Mouse (Mus musculus): ENCODE measurements around the gene A930017K11Rik. TPM values are rescaled to one million over a fixed set of nuclear protein-coding genes. Genes with fewer than 3 reads are reported as not detected.

Gene A930017K11Rik
- polyA plus RNA-seq, 1 experiment, result 7.2 TPM

GRCm38 (mm10) chr17:25970448-25970847 lies 18.1 kb upstream of the A930017K11Rik start:
- WGBS, result 84% methylated on average over 9 of the region's 9 CpGs
- no peak for DNase-seq
- Histone ChIP-seq H3K27ac (ENCODE audit: insufficient read depth, low read depth, low read length) (peak overlapping the region; percentile 12; the same call in 1 of the 2 replicates), H3K4me3 (ENCODE audit: insufficient read depth, low read depth, low read length) (no peak overlapping the region), H3K27me3 (replicated peaks; ENCODE audit: control insufficient read depth, insufficient read depth, low read length) (no peaks in the 10 kb centered on the region), H3K4me1 (ENCODE audit: control insufficient read depth, insufficient read depth, low read length) (peaks cover 14% of the 10 kb centered on the region), H3K36me3 (ENCODE audit: control insufficient read depth, insufficient read depth, low read length) (no peaks in the 10 kb centered on the region; the same call in 1 of the 2 replicates)
- TF ChIP-seq CTCF (conservative IDR thresholded peaks at IDR 0.05; ENCODE audit: insufficient read depth, insufficient read length, low read depth, low read length) (no peak), POLR2A (IDR thresholded peaks at IDR 0.05; ENCODE audit: low read depth, low read length) (no peak)

- H3K27ac ChIP-seq (ENCODE audit: insufficient read depth, low read depth, low read length), result peak overlapping the region; percentile 42; the same call in 1 of the 2 replicates
- TF ChIP-seq POLR2A (IDR thresholded peaks at IDR 0.05; ENCODE audit: low read depth, low read length) (peak; percentile 15), CTCF (conservative IDR thresholded peaks at IDR 0.05; ENCODE audit: insufficient read depth, insufficient read length, low read depth, low read length) (no peak)
- WGBS, result 23% methylated on average over 1 of the region's 1 CpGs
- no peaks in the 10 kb centered on the region; the same call in 1 of the 2 replicates for H3K36me3 ChIP-seq (ENCODE audit: control insufficient read depth, insufficient read depth, low read length)
- H3K4me3 ChIP-seq (ENCODE audit: insufficient read depth, low read depth, low read length), result no peak overlapping the region
- H3K27me3 ChIP-seq (replicated peaks; ENCODE audit: control insufficient read depth, insufficient read depth, low read length), result no peaks in the 10 kb centered on the region
- peaks cover 14% of the 10 kb centered on the region for H3K4me1 ChIP-seq (ENCODE audit: control insufficient read depth, insufficient read depth, low read length)
- DNase-seq, result peak; percentile 86
These were observed 15.8 kb upstream of the A930017K11Rik start for GRCm38 (mm10) chr17:25968176-25968575.

- Histone ChIP-seq H3K27ac (ENCODE audit: insufficient read depth, low read depth, low read length) (peak overlapping the region; percentile 24; the same call in 1 of the 2 replicates), H3K4me1 (ENCODE audit: control insufficient read depth, insufficient read depth, low read length) (peaks cover 14% of the 10 kb centered on the region), H3K36me3 (ENCODE audit: control insufficient read depth, insufficient read depth, low read length) (no peaks in the 10 kb centered on the region), H3K27me3 (replicated peaks; ENCODE audit: control insufficient read depth, insufficient read depth, low read length) (no peaks in the 10 kb centered on the region), H3K4me3 (ENCODE audit: insufficient read depth, low read depth, low read length) (no peak overlapping the region)
- TF ChIP-seq POLR2A (IDR thresholded peaks at IDR 0.05; ENCODE audit: low read depth, low read length), result no peak
- no peak for TF ChIP-seq CTCF (conservative IDR thresholded peaks at IDR 0.05; ENCODE audit: insufficient read depth, insufficient read length, low read depth, low read length)
- 20% methylated on average over 3 of the region's 3 CpGs for WGBS
- DNase-seq, result peak; percentile 46
These were observed 15.3 kb upstream of the A930017K11Rik start for GRCm38 (mm10) chr17:25967652-25968051.

GRCm38 (mm10) chr17:25964271-25964670 lies 11.9 kb upstream of the A930017K11Rik start:
- no peak overlapping the region for H3K27ac ChIP-seq (ENCODE audit: insufficient read depth, low read depth, low read length)
- WGBS, result 80% methylated on average over 7 of the region's 7 CpGs
- DNase-seq, result no peak
- no peaks in the 10 kb centered on the region for H3K27me3 ChIP-seq (replicated peaks; ENCODE audit: control insufficient read depth, insufficient read depth, low read length)
- no peaks in the 10 kb centered on the region for H3K36me3 ChIP-seq (ENCODE audit: control insufficient read depth, insufficient read depth, low read length)
- no peak overlapping the region for H3K4me3 ChIP-seq (ENCODE audit: insufficient read depth, low read depth, low read length)
- TF ChIP-seq POLR2A (IDR thresholded peaks at IDR 0.05; ENCODE audit: low read depth, low read length), result no peak
- no peak for TF ChIP-seq CTCF (conservative IDR thresholded peaks at IDR 0.05; ENCODE audit: insufficient read depth, insufficient read length, low read depth, low read length)
- peaks cover 14% of the 10 kb centered on the region for H3K4me1 ChIP-seq (ENCODE audit: control insufficient read depth, insufficient read depth, low read length)

- TF ChIP-seq CTCF (conservative IDR thresholded peaks at IDR 0.05; ENCODE audit: insufficient read depth, insufficient read length, low read depth, low read length) (no peak), POLR2A (IDR thresholded peaks at IDR 0.05; ENCODE audit: low read depth, low read length) (no peak)
- WGBS, result 90% methylated on average over 7 of the region's 7 CpGs
- Histone ChIP-seq H3K36me3 (ENCODE audit: control insufficient read depth, insufficient read depth, low read length) (no peaks in the 10 kb centered on the region), H3K27ac (ENCODE audit: insufficient read depth, low read depth, low read length) (no peak overlapping the region), H3K4me3 (ENCODE audit: insufficient read depth, low read depth, low read length) (no peak overlapping the region), H3K27me3 (replicated peaks; ENCODE audit: control insufficient read depth, insufficient read depth, low read length) (no peaks in the 10 kb centered on the region), H3K4me1 (ENCODE audit: control insufficient read depth, insufficient read depth, low read length) (0 out of 2 replicates have a peak, but pooled peaks cover 2% of the 10 kb centered on the region)
- no peak for DNase-seq
These were observed 10.1 kb upstream of the A930017K11Rik start for GRCm38 (mm10) chr17:25962413-25962905.

GRCm38 (mm10) chr17:25961566-25961965 lies 9.2 kb upstream of the A930017K11Rik start:
- 91% methylated on average over 5 of the region's 5 CpGs for WGBS
- Histone ChIP-seq H3K4me1 (ENCODE audit: control insufficient read depth, insufficient read depth, low read length) (no peaks in the 10 kb centered on the region), H3K36me3 (ENCODE audit: control insufficient read depth, insufficient read depth, low read length) (no peaks in the 10 kb centered on the region), H3K27ac (ENCODE audit: insufficient read depth, low read depth, low read length) (no peak overlapping the region), H3K27me3 (replicated peaks; ENCODE audit: control insufficient read depth, insufficient read depth, low read length) (no peaks in the 10 kb centered on the region), H3K4me3 (ENCODE audit: insufficient read depth, low read depth, low read length) (no peak overlapping the region)
- no peak for TF ChIP-seq POLR2A (IDR thresholded peaks at IDR 0.05; ENCODE audit: low read depth, low read length)
- no peak for TF ChIP-seq CTCF (conservative IDR thresholded peaks at IDR 0.05; ENCODE audit: insufficient read depth, insufficient read length, low read depth, low read length)
- DNase-seq, result no peak

GRCm38 (mm10) chr17:25959630-25960467 lies 7.5 kb upstream of the A930017K11Rik start:
- Histone ChIP-seq H3K4me3 (ENCODE audit: insufficient read depth, low read depth, low read length) (no peak overlapping the region), H3K27ac (ENCODE audit: insufficient read depth, low read depth, low read length) (no peak overlapping the region), H3K27me3 (replicated peaks; ENCODE audit: control insufficient read depth, insufficient read depth, low read length) (no peaks in the 10 kb centered on the region), H3K36me3 (ENCODE audit: control insufficient read depth, insufficient read depth, low read length) (no peaks in the 10 kb centered on the region), H3K4me1 (ENCODE audit: control insufficient read depth, insufficient read depth, low read length) (no peaks in the 10 kb centered on the region)
- TF ChIP-seq CTCF (conservative IDR thresholded peaks at IDR 0.05; ENCODE audit: insufficient read depth, insufficient read length, low read depth, low read length), result no peak
- TF ChIP-seq POLR2A (IDR thresholded peaks at IDR 0.05; ENCODE audit: low read depth, low read length), result no peak
- WGBS, result 91% methylated on average over 23 of the region's 23 CpGs
- no peak for DNase-seq

Data from kidney, adult 2 months (tissue).